Mouse (Mus musculus): ENCODE data around the gene Susd2. TPM values are rescaled to one million over a fixed set of nuclear protein-coding genes. Genes with fewer than 3 reads are reported as not detected.

Susd2 gene
- polyA plus RNA-seq, 1 experiment from 2014 or later: 1.9 TPM

GRCm38 (mm10) chr10:75642436-75642835 lies 1.4 kb downstream of the Susd2 start:
- 77% methylated on average over 9 of the region's 9 CpGs for WGBS
- H3K9me3 ChIP-seq (replicated peaks; ENCODE audit: control insufficient read depth, low read length): no peaks in the 10 kb centered on the region
- no peak overlapping the region for H3K27ac ChIP-seq (replicated peaks; ENCODE audit: low read depth, low read length)
- no peak overlapping the region for H3K4me3 ChIP-seq (ENCODE audit: low read depth, low read length)
- DNase-seq (ENCODE audit: low spot score) (no peak), ATAC-seq (replicated peaks; ENCODE audit: insufficient number of reproducible peaks, low FRiP score, low TSS enrichment, low read depth) (no peak)
- H3K36me3 ChIP-seq (replicated peaks; ENCODE audit: control insufficient read depth, insufficient read depth, low read depth, low read length): no peaks in the 10 kb centered on the region
- no peaks in the 10 kb centered on the region for H3K4me1 ChIP-seq (ENCODE audit: control insufficient read depth, insufficient read depth, low read length)
- no peaks in the 10 kb centered on the region for H3K27me3 ChIP-seq (ENCODE audit: control insufficient read depth, insufficient read depth, low read length)
- H3K9ac ChIP-seq (replicated peaks; ENCODE audit: low read length): no peak overlapping the region
- no peak overlapping the region for H3K4me2 ChIP-seq (ENCODE audit: low read depth, low read length)

- Histone ChIP-seq H3K4me3 (ENCODE audit: low read depth, low read length) (no peak overlapping the region), H3K27ac (replicated peaks; ENCODE audit: low read depth, low read length) (no peak overlapping the region), H3K36me3 (replicated peaks; ENCODE audit: control insufficient read depth, insufficient read depth, low read depth, low read length) (no peaks in the 10 kb centered on the region), H3K4me1 (ENCODE audit: control insufficient read depth, insufficient read depth, low read length) (no peaks in the 10 kb centered on the region), H3K9me3 (replicated peaks; ENCODE audit: control insufficient read depth, low read length) (no peaks in the 10 kb centered on the region), H3K27me3 (ENCODE audit: control insufficient read depth, insufficient read depth, low read length) (no peaks in the 10 kb centered on the region), H3K9ac (replicated peaks; ENCODE audit: low read length) (no peak overlapping the region), H3K4me2 (ENCODE audit: low read depth, low read length) (no peak overlapping the region)
- DNase-seq (ENCODE audit: low spot score) (no peak), ATAC-seq (replicated peaks; ENCODE audit: insufficient number of reproducible peaks, low FRiP score, low TSS enrichment, low read depth) (no peak)
- 87% methylated on average over 7 of the region's 7 CpGs for WGBS
These were observed 2.0 kb downstream of the Susd2 start for GRCm38 (mm10) chr10:75641721-75642222.

DNA sequence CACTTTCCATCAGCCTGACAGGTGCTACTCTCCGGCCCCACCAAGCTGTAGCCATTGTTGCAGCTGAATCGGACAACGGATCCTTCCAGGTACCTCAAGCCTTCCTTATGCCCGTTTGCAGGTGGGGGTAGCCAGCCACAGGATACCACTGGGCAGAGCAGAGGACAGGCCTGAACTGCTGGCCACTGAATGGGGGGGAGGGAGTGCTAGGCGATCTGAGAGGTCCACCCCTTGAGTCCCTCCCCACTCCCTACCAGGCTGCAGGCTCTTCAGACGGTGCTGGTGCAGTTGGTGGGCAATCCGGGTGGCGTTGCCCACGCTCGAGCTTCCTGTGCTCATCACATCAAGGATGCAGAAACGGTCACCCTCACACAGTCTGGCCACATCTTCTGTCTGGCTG lies 6.1 kb downstream of the Susd2 start:
- WGBS: 91% methylated on average over 11 of the region's 11 CpGs
- Histone ChIP-seq H3K36me3 (replicated peaks; ENCODE audit: control insufficient read depth, insufficient read depth, low read depth, low read length) (no peaks in the 10 kb centered on the region), H3K4me3 (ENCODE audit: low read depth, low read length) (no peak overlapping the region), H3K27me3 (ENCODE audit: control insufficient read depth, insufficient read depth, low read length) (no peaks in the 10 kb centered on the region), H3K27ac (replicated peaks; ENCODE audit: low read depth, low read length) (no peak overlapping the region), H3K4me2 (ENCODE audit: low read depth, low read length) (no peak overlapping the region), H3K9ac (replicated peaks; ENCODE audit: low read length) (no peak overlapping the region), H3K9me3 (replicated peaks; ENCODE audit: control insufficient read depth, low read length) (no peaks in the 10 kb centered on the region), H3K4me1 (ENCODE audit: control insufficient read depth, insufficient read depth, low read length) (no peaks in the 10 kb centered on the region)
- DNase-seq (ENCODE audit: low spot score) (no peak), ATAC-seq (replicated peaks; ENCODE audit: insufficient number of reproducible peaks, low FRiP score, low TSS enrichment, low read depth) (no peak)

DNA sequence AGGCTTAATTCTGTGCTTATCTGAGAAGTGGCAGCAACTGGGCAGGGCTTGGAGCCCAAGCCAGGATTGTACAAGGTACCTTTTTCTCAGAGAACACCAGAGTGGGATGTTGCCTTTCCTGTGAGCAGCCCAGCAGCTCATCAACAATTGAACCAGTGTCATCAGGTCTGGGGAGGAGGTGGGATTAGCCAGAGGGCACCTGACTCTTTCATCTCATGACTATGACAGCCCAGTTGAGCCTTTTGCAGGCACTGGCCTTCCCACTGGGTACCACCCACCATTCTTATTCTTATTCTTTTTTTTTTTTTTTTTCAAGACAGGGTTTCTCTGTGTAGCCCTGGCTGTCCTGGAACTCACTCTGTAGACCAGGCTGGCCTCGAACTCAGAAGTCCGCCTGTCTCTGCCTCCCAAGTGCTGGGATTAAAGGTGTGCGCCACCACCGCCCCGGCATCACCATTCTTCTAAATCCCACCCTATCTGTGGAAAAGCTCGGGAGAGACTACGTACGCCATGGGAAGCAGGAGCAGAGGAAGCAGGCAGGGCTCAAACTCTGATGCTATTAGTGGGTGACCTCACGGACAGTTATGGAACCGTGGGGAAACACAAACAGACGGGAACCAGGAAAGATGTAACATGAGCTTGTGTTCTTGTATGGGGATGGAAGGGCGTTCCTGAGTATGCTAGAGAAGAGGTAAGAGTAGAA lies 7.6 kb downstream of the Susd2 start:
- H3K9me3 ChIP-seq (replicated peaks; ENCODE audit: control insufficient read depth, low read length): no peaks in the 10 kb centered on the region
- H3K4me3 ChIP-seq (ENCODE audit: low read depth, low read length): no peak overlapping the region
- H3K9ac ChIP-seq (replicated peaks; ENCODE audit: low read length): no peak overlapping the region
- no peaks in the 10 kb centered on the region for H3K4me1 ChIP-seq (ENCODE audit: control insufficient read depth, insufficient read depth, low read length)
- no peak overlapping the region for H3K4me2 ChIP-seq (ENCODE audit: low read depth, low read length)
- no peaks in the 10 kb centered on the region for H3K36me3 ChIP-seq (replicated peaks; ENCODE audit: control insufficient read depth, insufficient read depth, low read depth, low read length)
- no peak for DNase-seq (ENCODE audit: low spot score)
- no peaks in the 10 kb centered on the region for H3K27me3 ChIP-seq (ENCODE audit: control insufficient read depth, insufficient read depth, low read length)
- ATAC-seq (replicated peaks; ENCODE audit: insufficient number of reproducible peaks, low FRiP score, low TSS enrichment, low read depth): no peak
- WGBS: 79% methylated on average over 11 of the region's 12 CpGs
- H3K27ac ChIP-seq (replicated peaks; ENCODE audit: low read depth, low read length): no peak overlapping the region

GRCm38 (mm10) chr10:75635693-75636055 lies 8.1 kb downstream of the Susd2 start:
- H3K4me2 ChIP-seq (ENCODE audit: low read depth, low read length): no peak overlapping the region
- WGBS: 6% methylated on average over 9 of the region's 9 CpGs
- ATAC-seq (replicated peaks; ENCODE audit: insufficient number of reproducible peaks, low FRiP score, low TSS enrichment, low read depth): no peak
- no peaks in the 10 kb centered on the region for H3K9me3 ChIP-seq (replicated peaks; ENCODE audit: control insufficient read depth, low read length)
- H3K9ac ChIP-seq (replicated peaks; ENCODE audit: low read length): no peak overlapping the region
- H3K27ac ChIP-seq (replicated peaks; ENCODE audit: low read depth, low read length): no peak overlapping the region
- no peaks in the 10 kb centered on the region for H3K27me3 ChIP-seq (ENCODE audit: control insufficient read depth, insufficient read depth, low read length)
- peak; percentile 84 for DNase-seq (ENCODE audit: low spot score)
- no peaks in the 10 kb centered on the region for H3K36me3 ChIP-seq (replicated peaks; ENCODE audit: control insufficient read depth, insufficient read depth, low read depth, low read length)
- H3K4me1 ChIP-seq (ENCODE audit: control insufficient read depth, insufficient read depth, low read length): no peaks in the 10 kb centered on the region
- no peak overlapping the region for H3K4me3 ChIP-seq (ENCODE audit: low read depth, low read length)

- no peak for ATAC-seq (replicated peaks; ENCODE audit: insufficient number of reproducible peaks, low FRiP score, low TSS enrichment, low read depth)
- no peaks in the 10 kb centered on the region for H3K27me3 ChIP-seq (ENCODE audit: control insufficient read depth, insufficient read depth, low read length)
These were observed 8.7 kb downstream of the Susd2 start for GRCm38 (mm10) chr10:75635019-75635692.

DNA sequence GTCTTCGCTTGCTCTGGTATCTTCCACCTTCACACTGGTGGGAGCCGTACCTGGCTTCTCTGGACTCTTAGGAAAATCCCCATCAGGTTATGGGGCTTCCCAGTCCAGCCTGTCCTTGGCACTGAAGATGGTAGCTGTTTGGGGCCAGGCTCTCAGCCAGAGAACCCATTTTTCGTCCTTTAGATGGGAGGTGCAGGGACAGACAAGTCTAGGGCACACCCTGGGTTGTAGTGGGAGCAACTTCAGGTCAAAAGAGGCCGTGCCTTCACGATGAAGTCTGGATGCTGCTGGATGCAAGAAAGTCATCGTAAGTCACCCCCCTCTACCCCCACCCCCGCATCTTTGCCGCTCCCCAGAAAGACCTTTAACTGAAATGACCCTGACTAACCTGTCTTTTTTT lies 9.2 kb downstream of the Susd2 start:
- WGBS: 91% methylated on average over 8 of the region's 8 CpGs
- Histone ChIP-seq H3K4me3 (ENCODE audit: low read depth, low read length) (no peak overlapping the region), H3K4me1 (ENCODE audit: control insufficient read depth, insufficient read depth, low read length) (no peaks in the 10 kb centered on the region), H3K4me2 (ENCODE audit: low read depth, low read length) (no peak overlapping the region), H3K9ac (replicated peaks; ENCODE audit: low read length) (no peak overlapping the region), H3K27ac (replicated peaks; ENCODE audit: low read depth, low read length) (no peak overlapping the region), H3K9me3 (replicated peaks; ENCODE audit: control insufficient read depth, low read length) (no peaks in the 10 kb centered on the region), H3K27me3 (ENCODE audit: control insufficient read depth, insufficient read depth, low read length) (no peaks in the 10 kb centered on the region), H3K36me3 (replicated peaks; ENCODE audit: control insufficient read depth, insufficient read depth, low read depth, low read length) (no peaks in the 10 kb centered on the region)
- ATAC-seq (replicated peaks; ENCODE audit: insufficient number of reproducible peaks, low FRiP score, low TSS enrichment, low read depth) (no peak), DNase-seq (ENCODE audit: low spot score) (no peak)

More at GRCm38 (mm10) chr10:75635019-75635692, 8.7 kb downstream of the Susd2 start:
- H3K4me2 ChIP-seq (ENCODE audit: low read depth, low read length): no peak overlapping the region
- H3K4me3 ChIP-seq (ENCODE audit: low read depth, low read length): no peak overlapping the region
- no peak overlapping the region for H3K27ac ChIP-seq (replicated peaks; ENCODE audit: low read depth, low read length)
- no peak overlapping the region for H3K9ac ChIP-seq (replicated peaks; ENCODE audit: low read length)
- H3K36me3 ChIP-seq (replicated peaks; ENCODE audit: control insufficient read depth, insufficient read depth, low read depth, low read length): no peaks in the 10 kb centered on the region
- DNase-seq (ENCODE audit: low spot score): no peak
- H3K4me1 ChIP-seq (ENCODE audit: control insufficient read depth, insufficient read depth, low read length): no peaks in the 10 kb centered on the region
- 71% methylated on average over 14 of the region's 14 CpGs for WGBS
- H3K9me3 ChIP-seq (replicated peaks; ENCODE audit: control insufficient read depth, low read length): no peaks in the 10 kb centered on the region

DNA sequence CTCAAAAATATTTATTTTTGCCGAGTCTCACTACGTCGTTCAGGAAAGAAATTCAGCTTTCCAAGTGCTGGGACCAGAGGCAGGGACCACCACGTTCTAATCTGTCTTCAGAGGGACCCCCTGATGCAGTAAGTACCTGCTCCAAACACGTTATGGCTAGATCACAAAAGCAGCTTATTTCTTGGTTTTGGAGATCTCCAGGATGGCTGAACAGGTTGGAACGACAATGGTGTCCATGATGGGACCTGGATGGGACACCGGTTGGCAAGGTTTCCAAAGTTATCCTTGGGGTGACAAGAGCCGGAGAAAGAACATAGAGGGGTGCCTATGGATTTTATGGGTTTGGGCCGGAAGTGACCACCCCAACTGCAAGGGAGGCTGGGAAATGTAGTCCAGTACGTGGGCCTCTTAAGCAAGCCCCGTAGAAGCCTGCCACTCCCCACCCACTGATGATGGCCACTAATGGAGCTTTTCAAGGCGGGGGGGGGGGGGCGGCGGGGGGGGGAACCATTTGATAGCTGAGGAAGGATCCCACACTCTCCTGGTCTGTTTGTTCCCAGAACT lies 10.2 kb downstream of the Susd2 start:
- ATAC-seq (replicated peaks; ENCODE audit: insufficient number of reproducible peaks, low FRiP score, low TSS enrichment, low read depth) (no peak), DNase-seq (ENCODE audit: low spot score) (no peak)
- Histone ChIP-seq H3K9ac (replicated peaks; ENCODE audit: low read length) (no peak overlapping the region), H3K9me3 (replicated peaks; ENCODE audit: control insufficient read depth, low read length) (no peaks in the 10 kb centered on the region), H3K4me1 (ENCODE audit: control insufficient read depth, insufficient read depth, low read length) (no peaks in the 10 kb centered on the region), H3K27ac (replicated peaks; ENCODE audit: low read depth, low read length) (no peak overlapping the region), H3K4me2 (ENCODE audit: low read depth, low read length) (no peak overlapping the region), H3K27me3 (ENCODE audit: control insufficient read depth, insufficient read depth, low read length) (no peaks in the 10 kb centered on the region), H3K36me3 (replicated peaks; ENCODE audit: control insufficient read depth, insufficient read depth, low read depth, low read length) (no peaks in the 10 kb centered on the region), H3K4me3 (ENCODE audit: low read depth, low read length) (no peak overlapping the region)
- 73% methylated on average over 13 of the region's 14 CpGs for WGBS

Measured in embryonic facial prominence, embryonic 11.5 days (tissue).